Mouse (Mus musculus) layer of hippocampus, adult 2 months (tissue): Measurements from ENCODE around the gene Crmp1. TPM values are rescaled to one million over a fixed set of nuclear protein-coding genes. Genes with fewer than 3 reads are reported as not detected.
A peak's percentile ranks its signal among the peaks of the same experiment; 100 is the strongest.

Experiments used
- DNase-seq, 2 experiments: peaks; one replicate each; pipeline ENCODE4 v3.0.0; 2022; ENCODE audit warnings: low spot score in 2 of 2
- H3K27ac ChIP-seq: fragments of 200-600 bp; 2 replicates; pipeline ENCODE4 v1.8.1; 2022
- H3K4me3 ChIP-seq: fragments of 200-600 bp; 2 replicates; pipeline ENCODE4 v1.8.1; 2022; ENCODE audit warnings: mild to moderate bottlenecking
- CTCF ChIP-seq: fragments of 200-600 bp; conservative IDR thresholded peaks from 2 replicates; pipeline ENCODE4 v1.8.1; 2022; ENCODE audit warnings: antibody characterized with exemption, mild to moderate bottlenecking, moderate library complexity
- long read RNA-seq, 2 experiments: library from polyadenylated mRNA; stranded (forward); transcript quantifications; one replicate each; pipeline ENCODE4 v2.0.0; 2021; ENCODE audit warnings: borderline mapping rate in 2 of 2
- total RNA-seq, 2 experiments: library from RNA; stranded (reverse); gene quantifications; 2 replicates each; pipeline ENCODE4 v1.2.3; 2021

The Crmp1 gene
- 100 to 1,000 TPM; 234 to 238 TPM for total RNA-seq
- long read RNA-seq, experiment 1, transcript Crmp1-202 (14 exons, 3,051 nt): major isoform, 128 of 252 reads
- long read RNA-seq, experiment 1, transcript Crmp1-201 (14 exons, 2,906 nt): minor isoform, 75 of 252 reads
- long read RNA-seq, experiment 1, partial matches to known transcripts: 32 of 252 reads
- long read RNA-seq, experiment 1, other reads (novel, unspliced or antisense): 17 of 252 reads
- long read RNA-seq, experiment 2, transcript Crmp1-202 (14 exons, 3,051 nt): major isoform, 176 of 335 reads
- long read RNA-seq, experiment 2, transcript Crmp1-201 (14 exons, 2,906 nt): minor isoform, 98 of 335 reads
- long read RNA-seq, experiment 2, partial matches to known transcripts: 28 of 335 reads
- long read RNA-seq, experiment 2, other reads (novel, unspliced or antisense): 33 of 335 reads

GRCm38 (mm10) chr5:37241651-37242151 lies at the start of gene Crmp1:
Gene Crmp1 (plus strand): TSS chr5:37241940.
- peak; percentile 86 to 87 for DNase-seq
- H3K4me3 ChIP-seq: peak within 1 kb of the TSS; percentile 90
- TF ChIP-seq CTCF: no peak
- H3K27ac ChIP-seq: peak within 1 kb of the TSS; percentile 94

- TF ChIP-seq CTCF: no peak
Observed at GRCm38 (mm10) chr5:37196196-37196595, 45.5 kb upstream of the Crmp1 start.

GRCm38 (mm10) chr5:37196666-37197250 lies 45.0 kb upstream of the Crmp1 start:
- no peak overlapping the region for H3K27ac ChIP-seq
- no peak for TF ChIP-seq CTCF
- H3K4me3 ChIP-seq: no peak overlapping the region
- no peak for DNase-seq

More at GRCm38 (mm10) chr5:37196196-37196595, 45.5 kb upstream of the Crmp1 start:
- H3K4me3 ChIP-seq: no peak overlapping the region
- H3K27ac ChIP-seq: no peak overlapping the region
- DNase-seq: no peak

GRCm38 (mm10) chr5:37197423-37197822 lies 44.3 kb upstream of the Crmp1 start:
- Histone ChIP-seq H3K4me3 (no peak overlapping the region), H3K27ac (0 out of 2 replicates have a peak overlapping the region, but pooled peaks have one; percentile 51)
- no peak for TF ChIP-seq CTCF
- DNase-seq: no peak

GRCm38 (mm10) chr5:37198011-37198688 lies 43.6 kb upstream of the Crmp1 start:
- TF ChIP-seq CTCF: no peak
- DNase-seq: no peak

GRCm38 (mm10) chr5:37202285-37202684 lies 39.5 kb upstream of the Crmp1 start:
- H3K27ac ChIP-seq: no peak overlapping the region
- DNase-seq: no peak
- H3K4me3 ChIP-seq: no peak overlapping the region
- no peak for TF ChIP-seq CTCF

More at GRCm38 (mm10) chr5:37198011-37198688, 43.6 kb upstream of the Crmp1 start:
- Histone ChIP-seq H3K27ac (peak overlapping the region; percentile 51; the same call in 1 of the 2 replicates), H3K4me3 (no peak overlapping the region)

GRCm38 (mm10) chr5:37204886-37205285 lies 36.9 kb upstream of the Crmp1 start:
- Histone ChIP-seq H3K27ac (peak overlapping the region; percentile 83), H3K4me3 (no peak overlapping the region)
- DNase-seq: peak in 1 of 2 experiments; percentile 63
- no peak for TF ChIP-seq CTCF

GRCm38 (mm10) chr5:37205420-37205819 lies 36.3 kb upstream of the Crmp1 start:
- peak; percentile 68 for TF ChIP-seq CTCF

GRCm38 (mm10) chr5:37206364-37206763 lies 35.4 kb upstream of the Crmp1 start:
- no peak overlapping the region for H3K4me3 ChIP-seq
- peak overlapping the region; percentile 83; the same call in 1 of the 2 replicates for H3K27ac ChIP-seq
- TF ChIP-seq CTCF: no peak
- DNase-seq: no peak

More at GRCm38 (mm10) chr5:37205420-37205819, 36.3 kb upstream of the Crmp1 start:
- no peak overlapping the region for H3K4me3 ChIP-seq
- no peak for DNase-seq
- peak overlapping the region; percentile 83 for H3K27ac ChIP-seq

- DNase-seq: peak; percentile 50 to 51
- Histone ChIP-seq H3K27ac (no peak overlapping the region), H3K4me3 (no peak overlapping the region)
- no peak for TF ChIP-seq CTCF
Observed at GRCm38 (mm10) chr5:37212938-37213708, 28.6 kb upstream of the Crmp1 start.

GRCm38 (mm10) chr5:37213709-37214103 lies 28.0 kb upstream of the Crmp1 start:
- no peak for TF ChIP-seq CTCF
- DNase-seq: no peak
- Histone ChIP-seq H3K27ac (no peak overlapping the region), H3K4me3 (no peak overlapping the region)

GRCm38 (mm10) chr5:37214614-37215013 lies 27.1 kb upstream of the Crmp1 start:
- DNase-seq: no peak
- TF ChIP-seq CTCF: no peak
- Histone ChIP-seq H3K27ac (no peak overlapping the region), H3K4me3 (no peak overlapping the region)
